Mouse (Mus musculus) monocyte, adult 5-6 weeks (primary cell): ENCODE data around the gene Arhgef17. TPM values are rescaled to one million over a fixed set of nuclear protein-coding genes. Genes with fewer than 3 reads are reported as not detected.

Source experiments
- ATAC-seq: fragments of 153-309, 156-312 bp; replicated peaks from 2 replicates; pipeline ENCODE4 v1.8.0; 2017; ENCODE audit warnings: mild to moderate bottlenecking; ENCODE audit not compliant: low TSS enrichment, insufficient number of reproducible peaks, severe bottlenecking, poor library complexity, low FRiP score
- total RNA-seq: library from RNA; stranded (forward); fragments of 200-1000, 200-491, 200-594 nt; gene quantifications from 3 replicates; pipeline ENCODE4 v1.2.3, GENCODE M21; 2017

Gene Arhgef17
- total RNA-seq = 0.10 to 0.29 TPM in 2 of 3 replicates, not detected in the other

DNA sequence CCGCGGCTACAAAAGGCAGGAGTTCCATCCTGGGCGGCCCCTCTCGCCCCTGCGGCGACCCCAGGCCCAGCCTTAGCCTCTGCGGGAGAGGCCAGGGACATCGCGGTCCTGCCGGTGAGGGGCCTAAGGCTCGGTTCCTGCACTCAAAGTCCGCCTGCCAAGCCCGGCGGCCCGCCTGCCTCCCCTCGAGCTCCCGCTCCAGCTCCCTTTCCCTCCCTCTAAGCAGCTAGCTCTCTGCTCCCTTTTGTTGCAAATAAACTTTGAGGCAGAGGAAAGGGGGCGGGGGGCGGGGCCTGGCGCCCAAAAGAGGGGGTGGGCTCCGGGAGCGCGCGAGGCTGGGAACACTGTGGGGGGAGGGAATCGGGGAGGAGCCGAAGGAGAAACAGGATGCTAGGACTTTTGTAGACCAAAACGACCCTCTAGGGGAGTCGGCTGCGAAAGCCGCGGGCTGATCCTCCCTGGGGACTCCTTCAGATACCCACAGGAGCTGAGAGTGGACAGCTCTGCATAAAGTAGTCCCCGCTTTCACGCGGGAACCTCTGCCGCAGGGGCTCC is at the start of gene Arhgef17:
TSS of gene Arhgef17 (minus strand) at position 182 of the 555 bp plus-strand sequence.
- ATAC-seq = no peak

- no peak for ATAC-seq
Measured at GRCm38 (mm10) chr7:100979175-100979574, 47.3 kb upstream of the Arhgef17 start.

DNA sequence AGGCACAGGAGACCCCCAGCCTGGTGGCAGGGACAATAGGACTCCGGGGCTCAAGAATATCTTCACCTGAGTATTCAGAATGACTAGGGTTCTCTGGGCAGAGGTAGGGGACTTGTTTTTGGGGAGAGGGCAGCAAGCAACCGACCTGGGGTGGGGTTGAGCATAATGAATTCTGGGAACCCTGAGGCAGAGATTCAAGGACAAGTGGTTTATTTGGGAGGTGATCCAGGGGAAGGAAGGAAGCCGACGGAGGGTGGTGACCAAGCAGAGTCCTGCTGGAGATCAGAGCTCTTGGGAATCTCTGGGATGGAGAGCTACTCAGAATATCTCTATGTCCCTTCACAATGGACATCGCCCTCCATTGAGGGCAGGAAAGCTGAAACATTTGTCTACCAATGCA is 46.3 kb upstream of the Arhgef17 start:
- ATAC-seq = no peak

DNA sequence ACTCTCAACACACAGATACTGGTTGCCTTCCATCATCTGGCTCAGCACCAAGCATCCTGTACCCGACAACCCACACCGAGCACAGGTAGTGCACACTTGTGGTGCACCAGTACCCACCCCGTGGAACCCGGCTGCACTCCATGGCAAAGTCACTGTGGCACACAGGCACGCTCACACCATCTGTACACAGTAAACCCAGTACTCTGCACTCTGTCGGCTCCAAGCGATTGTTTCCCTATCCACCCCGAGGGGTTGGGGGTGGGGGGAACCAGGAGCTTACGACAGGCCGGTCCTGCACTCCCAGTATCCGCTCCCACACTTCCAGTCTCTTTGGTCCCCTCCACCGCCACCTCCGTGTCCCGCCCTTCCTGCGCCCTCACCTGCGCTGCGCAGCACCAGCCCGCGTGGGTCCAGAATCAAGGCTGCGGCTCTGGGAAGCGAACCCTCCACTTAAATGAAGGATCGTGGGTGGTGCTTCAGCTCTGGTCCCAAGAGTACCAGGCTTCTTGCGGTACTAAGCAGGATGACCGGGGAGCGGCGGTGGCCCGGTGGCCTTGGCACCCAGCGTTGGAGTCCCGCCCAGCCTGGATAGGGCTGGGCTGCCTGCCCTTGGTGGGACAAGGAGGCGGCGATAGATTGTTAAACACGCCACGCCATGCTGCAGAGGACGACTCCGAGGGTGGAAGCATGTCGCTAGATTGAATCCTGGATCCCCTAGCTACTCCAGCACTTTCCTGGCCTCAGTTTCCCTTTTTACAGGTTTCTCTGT is 42.4 kb upstream of the Arhgef17 start, which contains the start of gene P2ry6:
TSS of gene P2ry6 (minus strand) at position 515 of the 769 bp plus-strand sequence.
- ATAC-seq = no peak

- ATAC-seq = no peak
Measured at GRCm38 (mm10) chr7:100972875-100973274, 41.0 kb upstream of the Arhgef17 start.

DNA sequence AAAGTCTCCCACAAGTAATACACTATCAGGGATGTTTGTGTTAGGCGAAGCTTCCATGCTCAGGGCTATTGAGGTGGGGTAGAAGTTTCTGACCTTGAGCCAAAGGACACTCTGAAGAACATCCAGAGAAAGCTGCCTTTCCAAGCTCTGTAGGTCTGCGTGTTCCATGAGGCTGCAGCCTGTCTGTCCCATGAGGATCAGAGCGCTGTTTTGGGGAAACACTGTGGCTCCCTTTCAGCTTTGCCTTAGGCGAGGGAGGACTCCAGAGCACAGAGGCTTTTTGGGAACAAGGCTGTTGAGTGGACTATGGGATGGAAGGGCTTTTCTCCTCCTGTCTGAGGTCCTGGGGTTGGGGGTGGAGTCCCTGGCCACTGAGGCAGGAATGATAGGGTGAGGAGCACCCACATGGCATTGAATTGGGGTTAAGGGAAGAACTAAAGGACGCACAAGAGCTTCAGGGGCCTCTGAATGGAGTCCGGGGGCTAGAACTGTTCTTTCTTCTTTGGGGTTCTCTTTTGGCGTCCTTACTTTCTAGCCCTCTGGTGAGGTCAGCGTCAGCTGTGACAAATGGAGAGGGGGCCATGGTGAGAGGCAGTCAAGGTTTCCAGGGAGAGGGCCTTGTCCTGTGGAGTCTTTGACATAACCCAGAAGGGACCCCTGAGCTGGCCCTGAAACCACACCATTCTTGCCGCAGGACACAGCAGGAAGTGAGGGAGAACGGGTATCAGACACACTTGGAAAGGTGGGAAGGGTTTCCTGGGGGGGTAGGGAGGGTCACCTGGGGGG is 37.2 kb upstream of the Arhgef17 start:
- no peak for ATAC-seq

DNA sequence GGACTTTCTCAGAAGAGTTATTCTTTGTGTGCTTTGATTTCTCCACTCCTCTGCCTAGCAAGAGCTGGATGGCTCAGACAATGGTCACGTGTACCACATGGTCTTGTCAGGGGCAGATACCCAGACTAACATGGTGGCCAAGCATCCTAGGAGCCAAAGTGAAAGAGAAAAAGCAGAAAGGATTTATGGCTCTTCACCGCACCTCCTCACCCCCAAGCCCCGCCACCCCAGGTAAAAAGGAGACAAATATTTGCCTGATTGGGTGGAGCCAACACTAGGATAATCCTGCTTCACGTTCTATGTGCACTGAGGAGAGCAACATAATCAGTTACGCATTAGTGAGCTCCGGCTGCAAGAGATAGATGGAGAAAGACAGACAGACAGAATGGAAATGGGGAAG is 36.5 kb upstream of the Arhgef17 start:
- no peak for ATAC-seq

GRCm38 (mm10) chr7:100967850-100968249 is 35.9 kb upstream of the Arhgef17 start:
- no peak for ATAC-seq

GRCm38 (mm10) chr7:100966014-100966413 is 34.1 kb upstream of the Arhgef17 start:
- ATAC-seq = no peak

DNA sequence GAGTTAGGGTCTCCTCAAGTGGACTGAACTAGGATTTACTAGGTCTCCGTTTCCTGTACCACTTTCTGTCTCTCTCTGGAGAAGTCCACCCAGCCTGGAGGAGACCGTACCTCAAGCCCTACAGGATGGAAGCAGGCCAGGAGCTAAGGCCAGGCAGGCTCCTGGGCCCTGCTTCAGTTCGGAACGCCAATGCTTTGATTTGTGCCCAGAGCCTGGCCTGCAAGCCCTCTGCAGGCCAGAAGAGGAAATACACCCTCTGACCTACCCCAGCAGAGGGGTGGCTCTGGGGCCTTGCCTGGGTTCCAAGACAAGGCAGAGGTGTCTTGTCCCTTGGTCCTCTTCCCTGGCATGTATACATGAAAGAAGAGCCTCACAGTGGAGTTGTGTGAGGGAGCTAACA is 33.2 kb upstream of the Arhgef17 start:
- peak; percentile 61 for ATAC-seq

DNA sequence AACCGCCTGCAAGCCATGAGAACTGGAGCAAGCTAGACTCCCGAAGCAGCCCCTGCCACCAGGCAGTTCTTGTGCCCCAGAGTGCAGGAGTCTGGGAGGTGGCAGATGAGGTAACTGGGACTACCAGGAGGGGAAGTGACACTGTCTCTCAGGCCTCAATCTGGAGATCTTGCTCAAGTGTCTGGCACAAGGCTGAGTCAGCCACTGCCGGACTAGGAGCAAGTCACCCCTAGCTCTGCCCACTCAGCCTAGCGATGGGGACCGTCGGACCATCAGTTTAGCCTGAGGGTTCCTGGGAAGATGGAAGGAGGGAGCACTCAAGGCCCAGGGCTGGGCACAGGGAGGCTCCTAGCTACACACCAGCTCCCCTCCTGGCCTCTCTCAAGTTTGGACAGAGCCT is 32.3 kb upstream of the Arhgef17 start:
- ATAC-seq = peak; percentile 83

- ATAC-seq = no peak
Measured at GRCm38 (mm10) chr7:100963381-100963780, 31.5 kb upstream of the Arhgef17 start.

DNA sequence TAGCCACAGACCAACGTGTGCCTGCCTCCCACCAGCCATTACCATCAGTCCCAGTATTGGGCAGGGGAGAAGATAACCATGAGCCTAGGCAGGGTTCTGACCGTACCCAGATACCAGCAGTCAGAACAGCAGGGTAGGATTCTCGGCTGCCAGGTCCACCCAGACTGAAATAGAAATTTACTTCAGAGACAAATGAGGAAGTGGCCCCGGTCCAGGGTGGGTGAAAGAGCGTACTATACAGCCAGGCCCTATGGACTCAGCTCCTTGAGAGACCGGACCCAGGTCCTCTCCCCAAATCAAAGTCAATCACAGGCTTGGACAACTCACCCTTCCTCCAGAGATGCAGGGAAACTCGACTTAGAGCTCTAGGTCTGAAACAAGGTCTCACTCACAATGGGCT is 29.2 kb upstream of the Arhgef17 start:
- peak; percentile 66 for ATAC-seq

- no peak for ATAC-seq
Measured at GRCm38 (mm10) chr7:100960462-100960861, 28.6 kb upstream of the Arhgef17 start.

DNA sequence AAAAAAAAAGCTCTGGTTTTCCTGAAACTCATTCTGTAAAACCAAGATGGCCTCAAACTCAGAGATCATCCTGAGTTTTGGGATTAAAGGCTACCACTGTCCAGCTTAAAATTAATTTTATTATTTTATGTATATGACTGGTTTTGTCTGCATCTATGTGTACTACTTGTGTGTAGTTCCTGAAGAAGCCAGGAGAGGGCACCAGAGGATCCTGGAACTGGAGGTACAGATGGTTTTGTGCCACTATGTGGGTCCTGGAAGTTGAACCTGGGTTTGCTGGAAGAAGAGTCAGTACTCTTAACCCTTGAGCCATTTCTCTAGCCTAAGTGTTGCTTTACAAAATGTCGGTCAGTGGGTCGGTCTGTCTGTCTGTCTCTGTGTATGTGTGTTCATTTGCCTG is 26.5 kb upstream of the Arhgef17 start:
- ATAC-seq = no peak

GRCm38 (mm10) chr7:100952686-100953085 is 20.8 kb upstream of the Arhgef17 start:
- ATAC-seq = no peak

- ATAC-seq = peak; percentile 41; the same call in 1 of the 2 replicates
Measured at GRCm38 (mm10) chr7:100951903-100952302, 20.0 kb upstream of the Arhgef17 start.

DNA sequence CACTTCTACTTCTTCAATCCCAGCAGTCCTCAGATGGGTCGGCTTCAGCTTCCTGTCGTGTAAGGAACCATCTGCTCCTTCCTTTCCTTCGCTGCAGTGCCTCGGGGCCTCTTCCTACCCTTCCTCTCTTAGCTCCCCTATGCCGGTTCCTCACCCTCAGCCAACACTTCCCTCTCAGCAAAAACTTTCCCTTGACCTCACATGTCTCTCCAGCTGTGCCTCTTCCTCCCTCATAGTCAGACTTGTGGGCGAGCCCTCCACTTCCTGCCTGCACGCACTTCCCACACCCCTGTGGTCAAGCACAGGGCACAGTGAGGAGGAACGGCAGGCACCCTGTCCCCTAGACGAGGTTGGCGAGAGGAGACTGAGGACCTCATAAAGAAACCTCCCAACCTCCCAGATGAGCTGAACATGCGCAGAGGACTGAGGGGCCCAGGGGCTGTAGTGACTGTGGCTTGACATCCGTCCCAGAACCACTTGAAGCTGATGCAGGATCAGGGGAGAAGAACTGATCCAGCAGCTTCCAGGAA is 18.6 kb upstream of the Arhgef17 start:
- peak; percentile 91 for ATAC-seq

DNA sequence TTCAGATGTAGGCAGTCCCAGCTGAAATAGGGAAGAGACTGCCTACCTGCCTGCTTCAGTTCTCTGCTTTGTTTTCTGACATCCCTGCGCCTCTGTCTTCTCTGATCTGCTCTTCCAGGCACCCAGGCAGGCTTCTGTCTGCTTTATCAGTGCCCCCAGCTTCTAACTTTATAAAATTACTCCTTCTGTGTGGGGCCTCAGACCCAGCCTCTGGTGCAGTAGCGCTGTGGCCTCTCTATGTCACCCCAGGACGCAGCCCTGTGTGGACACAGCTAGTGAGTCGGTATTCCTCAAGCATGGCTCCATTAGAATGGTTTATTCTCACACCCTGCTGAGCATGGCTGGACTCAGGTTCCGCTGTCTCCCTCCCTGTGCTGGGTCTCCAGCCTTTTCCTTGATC is 18.1 kb upstream of the Arhgef17 start:
- no peak for ATAC-seq
